Mouse (Mus musculus) neural tube, embryonic 12.5 days (tissue): Measurements from ENCODE around the gene Tango2. TPM values are rescaled to one million over a fixed set of nuclear protein-coding genes. Genes with fewer than 3 reads are reported as not detected.
"Not testable (repeated sequence)": the region's sequence is repeated elsewhere in the genome, so short reads cannot be mapped to it uniquely, and the experiment has no call there.

Experiments
- ATAC-seq: fragments of 200-750 bp; cut with Nextera tagmentation; 2 replicates; pipeline ENCODE4 v1.8.0; 2017; ENCODE audit warnings: low read depth, mild to moderate bottlenecking, moderate TSS enrichment, moderate library complexity; ENCODE audit not compliant: low FRiP score
- H3K27ac ChIP-seq: fragments of 300-500 bp; sonication (generic); 2 replicates; pipeline ENCODE4 v1.5.1; 2016
- H3K27me3 ChIP-seq: fragments of 300-500 bp; sonication (generic); replicated peaks from 2 replicates; pipeline ENCODE4 v1.6.1; 2016; ENCODE audit warnings: mild to moderate bottlenecking
- H3K36me3 ChIP-seq: fragments of 300-500 bp; sonication (generic); 2 replicates; pipeline ENCODE4 v1.6.1; 2016; ENCODE audit warnings: mild to moderate bottlenecking
- H3K4me1 ChIP-seq: fragments of 300-500 bp; sonication (generic); 2 replicates; pipeline ENCODE4 v1.6.1; 2016
- H3K4me2 ChIP-seq: fragments of 300-500 bp; sonication (generic); replicated peaks from 2 replicates; pipeline ENCODE4 v1.6.1; 2016; ENCODE audit warnings: mild to moderate bottlenecking
- H3K4me3 ChIP-seq: fragments of 300-500 bp; sonication (generic); 2 replicates; pipeline ENCODE4 v1.5.1; 2016
- H3K9ac ChIP-seq: fragments of 300-500 bp; sonication (generic); 2 replicates; pipeline ENCODE4 v1.6.1; 2016; ENCODE audit warnings: mild to moderate bottlenecking
- H3K9me3 ChIP-seq: fragments of 300-500 bp; sonication (generic); 2 replicates; pipeline ENCODE4 v1.6.1; 2016; ENCODE audit warnings: mild to moderate bottlenecking
- WGBS: fragments of 180-500 bp; shearing (Covaris S2); methylation state at CpG from one replicate; pipeline ENCODE4 v1.1.7; 2016; 5-methylcytosine and 5-hydroxymethylcytosine counted together
- polyA plus RNA-seq: library from polyadenylated mRNA; unstranded; fragments of >200 nt; fragmentation: Nextera tagmentation; extraction: Ambion mirVana; gene quantifications from 2 replicates; pipeline ENCODE4 v1.2.1, GENCODE M21; 2016

The Tango2 gene
- polyA plus RNA-seq, 1 experiment from 2014 or later, result 60.0 TPM

GRCm38 (mm10) chr16:18328524-18328923 is 19.4 kb downstream of the Tango2 start:
- H3K4me1 ChIP-seq, result no peaks in the 10 kb centered on the region
- H3K4me3 ChIP-seq, result no peak overlapping the region
- no peaks in the 10 kb centered on the region for H3K9me3 ChIP-seq
- peaks cover 14% of the 10 kb centered on the region for H3K36me3 ChIP-seq
- H3K4me2 ChIP-seq, result no peak overlapping the region
- no peak overlapping the region for H3K27ac ChIP-seq
- H3K27me3 ChIP-seq, result no peaks in the 10 kb centered on the region
- ATAC-seq, result no peak
- 100% methylated on average over 1 of the region's 1 CpGs for WGBS
- H3K9ac ChIP-seq, result no peak overlapping the region

- Histone ChIP-seq H3K27ac (no peak overlapping the region), H3K4me2 (no peak overlapping the region), H3K9me3 (no peaks in the 10 kb centered on the region), H3K36me3 (peaks cover 10% of the 10 kb centered on the region; the same call in 1 of the 2 replicates), H3K4me3 (no peak overlapping the region), H3K9ac (no peak overlapping the region), H3K27me3 (no peaks in the 10 kb centered on the region), H3K4me1 (no peaks in the 10 kb centered on the region)
- 94% methylated on average over 9 of the region's 9 CpGs for WGBS
- ATAC-seq, result no peak
Observed at GRCm38 (mm10) chr16:18327936-18328335, 20.0 kb downstream of the Tango2 start.

- Histone ChIP-seq H3K27ac (no peak overlapping the region), H3K4me2 (no peak overlapping the region), H3K4me1 (no peaks in the 10 kb centered on the region), H3K9me3 (no peaks in the 10 kb centered on the region), H3K27me3 (no peaks in the 10 kb centered on the region), H3K36me3 (peaks cover 13% of the 10 kb centered on the region), H3K4me3 (no peak overlapping the region), H3K9ac (no peak overlapping the region)
- no peak for ATAC-seq
- WGBS, result 81% methylated on average over 4 of the region's 4 CpGs
Observed at GRCm38 (mm10) chr16:18325741-18326140, 22.2 kb downstream of the Tango2 start.

- no peaks in the 10 kb centered on the region for H3K9me3 ChIP-seq
- H3K4me2 ChIP-seq, result no peak overlapping the region
- no peaks in the 10 kb centered on the region for H3K27me3 ChIP-seq
- no peak overlapping the region for H3K4me3 ChIP-seq
- H3K4me1 ChIP-seq, result no peaks in the 10 kb centered on the region
- no peak overlapping the region for H3K9ac ChIP-seq
- WGBS, result 75% methylated on average over 6 of the region's 6 CpGs
- H3K27ac ChIP-seq, result no peak overlapping the region
- ATAC-seq, result no peak
- H3K36me3 ChIP-seq, result peaks cover 13% of the 10 kb centered on the region
Observed at GRCm38 (mm10) chr16:18324031-18324430, 23.9 kb downstream of the Tango2 start.

- H3K36me3 ChIP-seq, result peaks cover 13% of the 10 kb centered on the region
- no peak overlapping the region for H3K27ac ChIP-seq
- no peak overlapping the region for H3K4me2 ChIP-seq
- no peak overlapping the region for H3K4me3 ChIP-seq
- H3K4me1 ChIP-seq, result no peaks in the 10 kb centered on the region
- ATAC-seq, result no peak
- no peaks in the 10 kb centered on the region for H3K27me3 ChIP-seq
- 88% methylated on average over 2 of the region's 2 CpGs for WGBS
- no peaks in the 10 kb centered on the region for H3K9me3 ChIP-seq
- no peak overlapping the region for H3K9ac ChIP-seq
Observed at GRCm38 (mm10) chr16:18323460-18323859, 24.4 kb downstream of the Tango2 start.

- ATAC-seq, result no peak
- Histone ChIP-seq H3K4me1 (no peaks in the 10 kb centered on the region), H3K36me3 (peaks cover 15% of the 10 kb centered on the region), H3K9me3 (no peaks in the 10 kb centered on the region), H3K4me3 (no peak overlapping the region), H3K27me3 (no peaks in the 10 kb centered on the region), H3K4me2 (no peak overlapping the region), H3K27ac (no peak overlapping the region), H3K9ac (no peak overlapping the region)
- whole genome bisulfite sequencing, result 86% methylated on average over 2 of the region's 2 CpGs
Observed at GRCm38 (mm10) chr16:18321443-18321842, 26.5 kb downstream of the Tango2 start.

GRCm38 (mm10) chr16:18318992-18319391 is 28.9 kb downstream of the Tango2 start:
- 86% methylated on average over 3 of the region's 3 CpGs for WGBS
- no peak for ATAC-seq
- peaks cover 12% of the 10 kb centered on the region for H3K36me3 ChIP-seq

GRCm38 (mm10) chr16:18308159-18308558 is 39.7 kb downstream of the Tango2 start:
- H3K27ac ChIP-seq, result no peak overlapping the region
- no peaks in the 10 kb centered on the region for H3K9me3 ChIP-seq
- H3K27me3 ChIP-seq, result no peaks in the 10 kb centered on the region
- H3K4me1 ChIP-seq, result no peaks in the 10 kb centered on the region
- no peak overlapping the region for H3K9ac ChIP-seq
- ATAC-seq, result no peak
- H3K4me2 ChIP-seq, result no peak overlapping the region
- H3K36me3 ChIP-seq, result peaks cover 25% of the 10 kb centered on the region
- no peak overlapping the region for H3K4me3 ChIP-seq
- 95% methylated on average over 1 of the region's 1 CpGs for WGBS

More at GRCm38 (mm10) chr16:18318992-18319391, 28.9 kb downstream of the Tango2 start:
- H3K27ac ChIP-seq, result no peak overlapping the region
- no peak overlapping the region for H3K4me2 ChIP-seq
- no peak overlapping the region for H3K9ac ChIP-seq
- no peaks in the 10 kb centered on the region for H3K4me1 ChIP-seq
- no peaks in the 10 kb centered on the region for H3K9me3 ChIP-seq
- H3K27me3 ChIP-seq, result no peaks in the 10 kb centered on the region
- no peak overlapping the region for H3K4me3 ChIP-seq

- H3K36me3 ChIP-seq, H3K27me3 ChIP-seq, H3K27ac ChIP-seq, H3K9me3 ChIP-seq: not testable (repeated sequence)
- ATAC-seq, result peak; percentile 1; the same call in 1 of the 2 replicates
- 7% methylated on average over 10 of the region's 10 CpGs for WGBS
- H3K9ac ChIP-seq, result 0 out of 2 replicates have a peak overlapping the region, but pooled peaks have one; percentile 38
- peak overlapping the region; percentile 91 for H3K4me2 ChIP-seq
- H3K4me3 ChIP-seq, result peak overlapping the region; percentile 96
- H3K4me1 ChIP-seq, result peaks cover 31% of the 10 kb centered on the region
Observed at GRCm38 (mm10) chr16:18289614-18290013, 58.3 kb downstream of the Tango2 start.

GRCm38 (mm10) chr16:18289067-18289588 is 58.8 kb downstream of the Tango2 start, which contains the start of gene Dgcr8:
Dgcr8 (minus strand) TSS chr16:18289246.
- ATAC-seq, result peak; percentile 99
- peak within 1 kb of the TSS; percentile 91 for H3K4me2 ChIP-seq
- peaks cover 31% of the 10 kb centered on the region for H3K4me1 ChIP-seq
- H3K36me3 ChIP-seq, result peaks cover 11% of the 10 kb centered on the region
- under 1% methylated on average over 71 of the region's 71 CpGs for WGBS
- H3K9me3 ChIP-seq, result no peaks in the 10 kb centered on the region
- H3K27me3 ChIP-seq, result no peaks in the 10 kb centered on the region
- H3K27ac ChIP-seq, result peak within 1 kb of the TSS; percentile 62
- peak within 1 kb of the TSS; percentile 95 for H3K9ac ChIP-seq
- H3K4me3 ChIP-seq, result peak within 1 kb of the TSS; percentile 96

- Histone ChIP-seq H3K27me3 (no peaks in the 10 kb centered on the region), H3K27ac (peak overlapping the region; percentile 62), H3K4me2 (peak overlapping the region; percentile 91), H3K4me3 (peak overlapping the region; percentile 96), H3K9me3 (no peaks in the 10 kb centered on the region), H3K9ac (peak overlapping the region; percentile 95), H3K4me1 (peaks cover 31% of the 10 kb centered on the region), H3K36me3 (peaks cover 16% of the 10 kb centered on the region)
- WGBS, result under 1% methylated on average over 31 of the region's 31 CpGs
- peak; percentile 83 for ATAC-seq
Observed at GRCm38 (mm10) chr16:18288581-18289061, 59.3 kb downstream of the Tango2 start.

GRCm38 (mm10) chr16:18288166-18288565 is 59.7 kb downstream of the Tango2 start:
- H3K27ac ChIP-seq, result no peak overlapping the region

GRCm38 (mm10) chr16:18275166-18275565 is 72.7 kb downstream of the Tango2 start:
- no peaks in the 10 kb centered on the region for H3K4me1 ChIP-seq
- ATAC-seq, result no peak

More at GRCm38 (mm10) chr16:18288166-18288565, 59.7 kb downstream of the Tango2 start:
- peak overlapping the region; percentile 96 for H3K4me3 ChIP-seq
- no peaks in the 10 kb centered on the region for H3K9me3 ChIP-seq
- H3K9ac ChIP-seq, result peak overlapping the region; percentile 95
- WGBS, result 2% methylated on average over 4 of the region's 4 CpGs
- peak overlapping the region; percentile 91 for H3K4me2 ChIP-seq
- peaks cover 31% of the 10 kb centered on the region for H3K4me1 ChIP-seq
- no peak for ATAC-seq
- no peaks in the 10 kb centered on the region for H3K27me3 ChIP-seq
- H3K36me3 ChIP-seq, result peaks cover 21% of the 10 kb centered on the region

More at GRCm38 (mm10) chr16:18275166-18275565, 72.7 kb downstream of the Tango2 start:
- no peak overlapping the region for H3K9ac ChIP-seq
- no peak overlapping the region for H3K27ac ChIP-seq
- H3K4me3 ChIP-seq, result no peak overlapping the region
- no peaks in the 10 kb centered on the region for H3K27me3 ChIP-seq
- 83% methylated on average over 2 of the region's 2 CpGs for WGBS
- H3K36me3 ChIP-seq, result peaks cover 89% of the 10 kb centered on the region
- no peak overlapping the region for H3K4me2 ChIP-seq
- no peaks in the 10 kb centered on the region for H3K9me3 ChIP-seq
